Mouse (Mus musculus) forebrain, postnatal 0 days (tissue): ENCODE measurements around the gene Psmd5. TPM values are rescaled to one million over a fixed set of nuclear protein-coding genes. Genes with fewer than 3 reads are reported as not detected.
"Not testable (repeated sequence)": the region's sequence is repeated elsewhere in the genome, so short reads cannot be mapped to it uniquely, and the experiment has no call there.

Experiments
- ATAC-seq: fragments of 200-750 bp; cut with Nextera tagmentation; 2 replicates; pipeline ENCODE4 v1.8.0; 2017; ENCODE audit warnings: mild to moderate bottlenecking, moderate library complexity
- DNase-seq: peaks from one replicate; pipeline ENCODE4 v3.0.0-alpha.2; 2015
- H3K27ac ChIP-seq: fragments of 300-500 bp; sonication (generic); 2 replicates; pipeline ENCODE4 v1.5.1; 2014; ENCODE audit warnings: low read depth, mild to moderate bottlenecking, antibody characterized with exemption, low read length, moderate library complexity, mixed read lengths
- H3K27me3 ChIP-seq: fragments of 300-500 bp; sonication (generic); 2 replicates; pipeline ENCODE4 v1.6.1; 2014; ENCODE audit warnings: mild to moderate bottlenecking, low read length, mixed read lengths; ENCODE audit not compliant: insufficient read depth
- H3K36me3 ChIP-seq: fragments of 300-500 bp; sonication (generic); 2 replicates; pipeline ENCODE4 v1.6.1; 2014; ENCODE audit warnings: mild to moderate bottlenecking, moderate library complexity; ENCODE audit not compliant: insufficient read depth
- H3K4me1 ChIP-seq: fragments of 300-500 bp; sonication (generic); 2 replicates; pipeline ENCODE4 v1.6.1; 2014; ENCODE audit warnings: antibody characterized with exemption; ENCODE audit not compliant: insufficient read depth
- H3K4me2 ChIP-seq: fragments of 300-500 bp; sonication (generic); 2 replicates; pipeline ENCODE4 v1.6.1; 2014; ENCODE audit warnings: low read depth, mild to moderate bottlenecking, moderate library complexity
- H3K4me3 ChIP-seq: fragments of 300-500 bp; sonication (generic); 2 replicates; pipeline ENCODE4 v1.5.1; 2014; ENCODE audit warnings: low read depth, low read length, mixed read lengths
- H3K9ac ChIP-seq: fragments of 300-500 bp; sonication (generic); 2 replicates; pipeline ENCODE4 v1.6.1; 2014; ENCODE audit warnings: mild to moderate bottlenecking
- H3K9me3 ChIP-seq: fragments of 300-500 bp; sonication (generic); 2 replicates; pipeline ENCODE4 v1.6.1; 2016; ENCODE audit warnings: low read length
- CTCF ChIP-seq: sonication (generic); IDR thresholded peaks from 2 replicates; pipeline ENCODE4 v1.5.1; 2016; ENCODE audit warnings: antibody characterized with exemption, control low read depth, low read depth
- WGBS: fragments of 180-500 bp; shearing (Covaris S2); extraction: QIAGEN DNeasy Blood & Tissue Kit; methylation state at CpG from one replicate; pipeline ENCODE4 v1.1.7; 2014; 5-methylcytosine and 5-hydroxymethylcytosine counted together
- polyA plus RNA-seq: library from polyadenylated mRNA; unstranded; fragments of >200 nt; fragmentation: Nextera tagmentation; extraction: Ambion mirVana; gene quantifications from 2 replicates; pipeline ENCODE4 v1.2.1, GENCODE M21; 2015
- total RNA-seq: library from RNA; depleted of rRNA; stranded (reverse); fragments of >200 nt; gene quantifications from 2 replicates; pipeline ENCODE4 v1.2.3, GENCODE M21; 2014

The Psmd5 gene
- total and polyA plus RNA-seq, 2 experiments from 2014 or later = 43.3 to 85.2 TPM

DNA sequence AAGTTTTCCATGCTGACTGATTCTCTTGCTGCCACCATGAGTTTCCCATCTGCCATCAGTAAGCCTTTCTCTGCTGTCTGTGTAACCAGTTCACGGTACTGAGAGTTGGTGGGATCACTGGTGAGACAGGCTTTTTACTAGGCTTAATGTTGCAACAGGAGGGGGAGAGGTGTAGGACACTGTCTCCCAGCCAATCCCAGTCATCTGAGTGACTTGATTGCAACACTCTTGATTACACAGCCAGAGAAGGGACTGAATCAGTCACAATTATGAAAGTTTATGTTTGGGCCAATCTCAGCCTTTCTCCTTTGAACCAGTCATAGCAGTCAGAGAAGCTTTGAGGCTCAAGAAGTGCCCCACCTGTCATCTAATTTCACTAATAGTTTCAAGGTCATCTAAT lies 46.7 kb downstream of the Psmd5 start:
- no peak for TF ChIP-seq CTCF
- ATAC-seq = no peak
- WGBS = 94% methylated on average over 1 of the region's 1 CpGs

DNA sequence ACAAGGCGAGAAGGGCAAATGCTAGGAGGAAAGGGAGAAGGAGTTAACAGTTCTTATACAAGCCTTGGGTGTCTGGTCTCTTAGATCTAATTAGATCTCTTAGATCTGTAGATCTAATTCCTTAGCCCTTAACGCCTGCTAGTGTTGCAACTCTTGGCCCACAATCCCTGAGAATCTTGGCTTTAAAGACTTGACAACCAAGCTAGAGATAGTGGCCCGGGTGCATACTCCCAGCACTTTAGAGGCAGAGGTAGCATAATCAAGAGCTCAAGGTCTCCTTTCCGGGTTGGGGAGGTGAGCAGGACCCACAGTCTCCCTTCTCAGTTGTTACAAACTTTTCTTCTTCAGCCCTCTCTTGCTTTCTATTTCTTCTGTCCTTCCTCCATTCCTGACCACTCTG lies 47.2 kb downstream of the Psmd5 start:
- no peak overlapping the region for H3K9ac ChIP-seq
- WGBS = 96% methylated on average over 4 of the region's 4 CpGs
- H3K4me2 ChIP-seq = no peak overlapping the region
- peaks cover 11% of the 10 kb centered on the region for H3K36me3 ChIP-seq
- no peak for ATAC-seq
- H3K4me3 ChIP-seq = no peak overlapping the region
- DNase-seq = no peak
- no peak overlapping the region for H3K27ac ChIP-seq
- no peaks in the 10 kb centered on the region for H3K27me3 ChIP-seq
- H3K9me3 ChIP-seq = no peaks in the 10 kb centered on the region; the same call in 1 of the 2 replicates
- peaks cover 19% of the 10 kb centered on the region for H3K4me1 ChIP-seq
- no peak for TF ChIP-seq CTCF

More for the DNA sequence above, 46.7 kb downstream of the Psmd5 start:
- no peaks in the 10 kb centered on the region; the same call in 1 of the 2 replicates for H3K9me3 ChIP-seq
- no peaks in the 10 kb centered on the region for H3K27me3 ChIP-seq
- no peak overlapping the region for H3K4me2 ChIP-seq
- H3K4me1 ChIP-seq = peaks cover 19% of the 10 kb centered on the region
- H3K27ac ChIP-seq = no peak overlapping the region
- H3K9ac ChIP-seq = no peak overlapping the region
- H3K4me3 ChIP-seq = no peak overlapping the region
- no peak for DNase-seq
- peaks cover 9% of the 10 kb centered on the region; the same call in 1 of the 2 replicates for H3K36me3 ChIP-seq

- no peak for DNase-seq
- no peaks in the 10 kb centered on the region; the same call in 1 of the 2 replicates for H3K9me3 ChIP-seq
- H3K27ac ChIP-seq = peak overlapping the region; percentile 73
- peaks cover 19% of the 10 kb centered on the region for H3K4me1 ChIP-seq
- peak overlapping the region; percentile 62 for H3K4me2 ChIP-seq
- WGBS = 41% methylated on average over 20 of the region's 21 CpGs
- ATAC-seq = peak; percentile 39; the same call in 1 of the 2 replicates
- no peak for TF ChIP-seq CTCF
- H3K9ac ChIP-seq = peak overlapping the region; percentile 94
- peak overlapping the region; percentile 100 for H3K4me3 ChIP-seq
- peaks cover 15% of the 10 kb centered on the region for H3K36me3 ChIP-seq
- no peaks in the 10 kb centered on the region for H3K27me3 ChIP-seq
Measured at GRCm38 (mm10) chr2:34826460-34827231, 48.1 kb downstream of the Psmd5 start.

DNA sequence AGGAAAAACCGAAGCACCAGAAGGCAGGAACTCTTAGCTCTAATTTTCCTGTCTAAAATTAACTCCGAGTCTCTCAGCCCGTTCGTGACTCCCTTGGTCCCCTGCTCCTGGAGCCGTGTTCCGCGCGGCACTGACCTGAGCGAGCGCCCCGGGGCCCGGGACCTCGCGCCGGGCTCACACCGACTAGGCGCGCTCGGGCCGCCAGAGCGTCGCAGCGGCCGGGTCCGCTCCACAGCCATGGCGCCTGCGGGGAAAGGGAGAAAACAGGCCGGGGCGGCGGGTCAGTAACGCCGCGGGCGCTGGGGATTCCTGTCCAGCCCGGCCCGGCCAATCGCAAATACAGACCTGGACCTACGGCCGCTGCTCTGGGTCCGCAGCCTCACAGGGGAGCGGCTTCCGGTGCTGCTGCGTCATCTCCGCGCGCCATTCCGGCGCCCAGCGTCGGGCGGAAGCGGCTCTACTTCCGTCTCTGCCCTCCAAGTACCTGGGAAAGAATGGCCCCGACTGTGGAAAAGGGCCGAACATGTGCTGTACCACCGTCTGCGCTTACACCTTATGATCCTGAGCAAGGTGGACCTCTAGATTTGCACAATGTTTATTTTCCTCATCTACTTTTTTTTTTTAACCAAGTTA lies 48.8 kb downstream of the Psmd5 start, which contains the start of gene Fbxw2:
TSS of gene Fbxw2 (minus strand) at position 485 of the 633 bp plus-strand sequence.
- Histone ChIP-seq H3K4me1 (peaks cover 19% of the 10 kb centered on the region), H3K9ac (peak within 1 kb of the TSS; percentile 94), H3K36me3 (peaks cover 20% of the 10 kb centered on the region), H3K9me3 (no peaks in the 10 kb centered on the region; the same call in 1 of the 2 replicates), H3K4me3 (peak within 1 kb of the TSS; percentile 100), H3K27ac (peak within 1 kb of the TSS; percentile 73), H3K27me3 (no peaks in the 10 kb centered on the region), H3K4me2 (peak within 1 kb of the TSS; percentile 62)
- DNase-seq = peak; percentile 95
- under 1% methylated on average over 57 of the region's 57 CpGs for WGBS
- ATAC-seq = peak; percentile 99
- no peak for TF ChIP-seq CTCF

DNA sequence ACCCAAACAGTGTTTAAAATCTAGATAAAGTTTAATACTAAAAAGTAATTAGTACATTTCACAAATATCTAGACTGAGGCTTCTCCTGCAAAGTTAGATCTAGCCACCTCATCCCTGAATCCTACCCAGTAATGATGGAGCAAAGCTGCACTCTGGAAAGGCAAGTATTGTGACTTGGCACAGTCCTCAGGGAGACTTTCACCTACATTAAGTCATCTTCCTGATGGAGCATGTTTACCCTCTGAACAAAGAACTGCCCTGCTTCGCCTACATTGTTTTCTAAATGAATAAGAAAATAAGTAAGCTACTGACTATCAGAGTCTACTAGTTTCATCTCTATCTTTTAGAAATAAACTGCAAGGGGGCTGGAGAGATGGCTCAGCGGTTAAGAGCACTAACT lies 56.3 kb downstream of the Psmd5 start:
- no peaks in the 10 kb centered on the region for H3K4me1 ChIP-seq
- H3K27me3 ChIP-seq = no peaks in the 10 kb centered on the region
- DNase-seq = no peak
- WGBS = 97% methylated on average over 2 of the region's 2 CpGs
- H3K36me3 ChIP-seq = peaks cover 25% of the 10 kb centered on the region
- H3K4me2 ChIP-seq = no peak overlapping the region
- no peak overlapping the region for H3K4me3 ChIP-seq
- H3K9me3 ChIP-seq = no peaks in the 10 kb centered on the region
- TF ChIP-seq CTCF = no peak
- H3K27ac ChIP-seq = no peak overlapping the region
- no peak for ATAC-seq
- no peak overlapping the region for H3K9ac ChIP-seq

DNA sequence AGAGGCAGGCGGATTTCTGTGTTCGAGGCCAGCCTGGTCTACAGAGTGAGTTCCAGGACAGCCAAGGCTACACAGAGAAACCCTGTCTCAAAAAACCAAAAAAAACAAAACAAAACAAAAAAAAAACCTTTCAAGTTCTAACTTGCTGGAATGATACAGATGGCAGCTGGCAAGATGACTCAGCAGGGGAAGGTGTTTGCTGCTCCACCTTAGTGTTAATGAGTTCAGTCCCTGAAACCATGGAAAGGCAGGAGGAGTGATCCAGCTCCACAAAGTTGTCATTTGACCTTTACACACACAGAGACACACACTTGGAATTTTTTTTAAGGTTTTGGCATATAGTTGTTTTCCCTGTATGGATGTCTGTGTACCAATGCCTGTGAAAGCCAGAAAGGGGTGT lies 58.9 kb downstream of the Psmd5 start:
- WGBS = 100% methylated on average over 2 of the region's 2 CpGs
- H3K36me3 ChIP-seq = peaks cover 29% of the 10 kb centered on the region; the same call in 1 of the 2 replicates
- not testable (repeated sequence) for H3K27me3 ChIP-seq

GRCm38 (mm10) chr2:34812706-34813105 lies 62.1 kb downstream of the Psmd5 start:
- 87% methylated on average over 7 of the region's 7 CpGs for WGBS
- H3K9me3 ChIP-seq = no peaks in the 10 kb centered on the region
- ATAC-seq = no peak
- H3K9ac ChIP-seq = no peak overlapping the region
- DNase-seq = no peak
- no peaks in the 10 kb centered on the region for H3K27me3 ChIP-seq
- no peak for TF ChIP-seq CTCF
- peaks cover 24% of the 10 kb centered on the region; the same call in 1 of the 2 replicates for H3K36me3 ChIP-seq
- no peak overlapping the region for H3K4me3 ChIP-seq
- no peak overlapping the region for H3K4me2 ChIP-seq
- H3K27ac ChIP-seq = no peak overlapping the region
- H3K4me1 ChIP-seq = no peaks in the 10 kb centered on the region

More for the DNA sequence above, 58.9 kb downstream of the Psmd5 start:
- H3K4me1 ChIP-seq, H3K27ac ChIP-seq, H3K9me3 ChIP-seq, H3K4me3 ChIP-seq, H3K9ac ChIP-seq, ATAC-seq, H3K4me2 ChIP-seq, DNase-seq: not testable (repeated sequence)
